Mouse (Mus musculus): Measurements from ENCODE around the gene Ercc2. TPM values are rescaled to one million over a fixed set of nuclear protein-coding genes. Genes with fewer than 3 reads are reported as not detected.
A peak's percentile ranks its signal among the peaks of the same experiment; 100 is the strongest.

Gene Ercc2
- 34.8 and 42.9 TPM in 2 replicates for total RNA-seq (2021)
- long read RNA-seq, transcript Ercc2-201 (23 exons, 3,578 nt), result major isoform, 21 of 36 reads
- long read RNA-seq, partial matches to known transcripts, result 9 of 36 reads
- long read RNA-seq, other reads (novel, unspliced or antisense), result 6 of 36 reads

DNA sequence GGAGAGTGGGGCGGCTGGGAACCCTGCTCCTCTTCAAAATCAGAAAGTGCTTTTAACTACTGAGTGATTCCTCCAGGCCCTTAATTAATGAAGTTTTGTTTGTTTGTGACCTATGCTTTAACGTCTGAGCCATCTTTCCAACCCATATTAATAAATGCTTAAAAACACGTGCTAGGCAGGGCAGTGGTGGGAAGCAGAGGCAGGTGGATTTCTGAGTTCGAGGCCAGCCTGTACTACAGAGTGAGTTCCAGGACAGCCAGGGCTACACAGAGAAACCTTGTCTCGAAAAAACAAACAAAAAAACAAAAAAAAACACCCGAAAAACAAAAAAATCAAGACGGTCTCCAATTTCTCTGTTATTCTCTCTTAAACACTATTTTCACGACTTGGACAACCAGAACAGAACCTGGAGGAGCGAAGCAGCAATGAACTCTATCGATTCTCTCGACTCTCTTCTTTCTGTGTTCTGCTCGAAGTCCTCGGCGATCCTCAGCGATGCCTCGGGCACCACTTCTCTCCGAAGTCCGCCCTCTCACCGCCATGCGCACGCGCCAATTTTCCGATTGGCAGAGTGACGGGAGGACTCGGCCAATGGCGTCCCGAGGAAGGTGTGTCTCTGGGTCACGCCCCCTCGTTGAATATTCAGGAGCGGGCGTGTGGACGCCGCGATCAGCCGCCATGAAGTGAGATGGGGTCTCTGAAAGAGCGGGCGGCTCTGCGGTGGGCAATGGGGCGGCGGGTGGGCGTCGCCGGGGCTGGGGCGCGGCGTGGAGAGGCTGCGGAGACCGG lies at the start of gene Ercc2:
Ercc2 (plus strand) TSS at position 634 of the 789 bp plus-strand sequence.
- peak; percentile 99 for DNase-seq

DNA sequence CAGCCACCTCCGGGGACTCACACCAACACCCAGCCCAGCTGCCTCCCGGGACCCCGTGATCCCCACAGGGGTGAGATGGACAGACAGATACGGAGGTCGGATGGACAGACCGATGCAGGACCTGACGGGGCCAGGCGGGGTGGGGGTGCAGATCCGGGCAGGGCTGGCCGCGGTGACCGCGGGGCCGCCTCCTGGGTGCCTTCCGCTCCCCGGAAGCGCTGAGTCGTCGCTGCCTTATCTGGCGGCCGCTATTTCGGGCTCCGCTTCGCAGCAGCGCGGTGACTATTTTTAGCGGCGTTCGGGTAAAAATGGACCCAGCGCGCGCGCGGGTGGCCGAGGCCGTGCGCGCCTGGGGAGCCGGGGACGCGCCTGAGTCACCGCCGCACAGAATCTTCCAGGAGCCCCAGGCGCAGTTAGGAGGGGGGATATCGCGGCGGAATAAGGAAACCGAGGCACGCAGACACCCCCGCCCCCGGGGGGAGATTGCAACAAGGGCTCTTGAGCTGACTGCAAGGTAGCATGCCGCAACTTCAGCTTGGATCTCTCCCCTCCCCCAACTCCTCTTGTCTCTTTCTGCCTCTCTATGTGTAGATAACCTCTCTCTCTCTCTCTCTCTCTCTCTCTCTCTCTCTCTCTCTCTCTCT lies 49.0 kb upstream of the Ercc2 start:
- peak; percentile 86 for DNase-seq

GRCm38 (mm10) chr7:19335583-19335982 lies 46.2 kb upstream of the Ercc2 start:
- DNase-seq, result no peak

- DNase-seq, result no peak
These were observed 44.7 kb upstream of the Ercc2 start for GRCm38 (mm10) chr7:19337122-19337521.

DNA sequence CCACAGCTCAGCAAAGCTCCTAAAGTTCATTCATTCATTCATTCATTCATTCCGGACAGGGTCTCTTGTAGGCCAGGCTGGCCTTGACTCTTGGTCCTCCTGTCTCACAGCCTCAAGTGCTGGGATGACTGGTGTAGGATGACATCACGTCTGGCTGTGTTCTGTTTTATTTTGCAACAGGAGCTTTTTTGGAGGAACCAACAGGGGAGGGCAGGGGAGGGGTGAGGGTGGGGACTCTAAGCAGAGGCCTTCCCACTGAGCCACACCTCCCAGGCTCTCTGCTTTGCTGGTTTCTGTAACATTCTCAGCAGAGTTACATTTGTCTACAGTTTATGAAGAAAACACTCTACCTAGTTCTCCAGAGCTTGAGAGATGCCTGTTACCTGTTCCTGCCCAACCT lies 43.8 kb upstream of the Ercc2 start:
- DNase-seq, result no peak

DNA sequence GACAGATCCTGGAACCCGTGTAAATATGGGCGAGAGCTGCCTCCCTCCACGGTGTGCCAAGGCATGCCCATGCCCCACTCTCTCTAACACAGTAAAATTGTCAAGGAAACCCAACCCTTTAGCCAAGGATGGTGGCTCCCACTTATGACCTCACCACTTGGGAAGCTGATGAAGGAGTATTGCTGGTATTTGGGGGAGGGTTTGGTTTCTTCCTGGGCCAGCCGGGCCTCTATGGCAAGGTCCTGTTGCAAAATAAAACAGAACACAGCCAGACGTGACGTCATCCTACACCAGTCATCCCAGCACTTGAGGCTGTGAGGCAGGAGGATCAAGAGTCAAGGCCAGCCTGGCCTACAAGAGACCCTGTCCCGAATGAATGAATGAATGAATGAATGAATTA lies 43.2 kb upstream of the Ercc2 start:
- DNase-seq, result no peak

GRCm38 (mm10) chr7:19341250-19341649 lies 40.6 kb upstream of the Ercc2 start:
- no peak for DNase-seq

DNA sequence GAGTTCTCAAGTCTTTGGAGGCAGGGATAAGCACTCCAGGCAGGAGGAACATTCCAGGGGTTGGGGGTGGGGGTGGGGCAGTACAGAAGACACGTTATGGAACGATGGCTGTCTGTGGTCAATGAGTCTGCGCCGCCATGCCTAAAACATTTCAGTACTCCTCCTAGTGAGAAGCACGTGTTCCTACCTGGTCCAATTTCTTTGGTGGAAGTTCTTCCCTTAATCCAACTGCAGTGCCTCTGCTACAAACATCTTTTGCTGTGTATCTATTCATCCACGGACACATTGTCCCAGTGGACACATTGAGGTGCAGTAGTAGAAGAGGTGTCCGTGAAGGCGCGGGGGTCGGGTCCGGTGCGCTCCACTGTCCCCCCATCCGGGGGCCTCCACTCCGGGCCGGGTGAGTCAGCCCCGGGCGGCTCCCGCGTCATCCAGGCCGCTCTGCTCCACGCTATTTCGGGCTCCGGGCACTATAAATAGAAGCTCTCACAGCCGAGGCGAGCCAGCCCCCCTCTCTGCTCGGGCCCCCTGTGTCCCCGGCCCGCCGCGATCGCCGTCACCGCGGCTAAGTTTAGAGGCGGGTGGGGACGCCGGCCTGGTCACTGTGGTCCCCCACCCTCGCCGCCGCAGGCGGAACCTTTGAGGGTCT lies 39.9 kb upstream of the Ercc2 start:
- DNase-seq, result no peak

DNA sequence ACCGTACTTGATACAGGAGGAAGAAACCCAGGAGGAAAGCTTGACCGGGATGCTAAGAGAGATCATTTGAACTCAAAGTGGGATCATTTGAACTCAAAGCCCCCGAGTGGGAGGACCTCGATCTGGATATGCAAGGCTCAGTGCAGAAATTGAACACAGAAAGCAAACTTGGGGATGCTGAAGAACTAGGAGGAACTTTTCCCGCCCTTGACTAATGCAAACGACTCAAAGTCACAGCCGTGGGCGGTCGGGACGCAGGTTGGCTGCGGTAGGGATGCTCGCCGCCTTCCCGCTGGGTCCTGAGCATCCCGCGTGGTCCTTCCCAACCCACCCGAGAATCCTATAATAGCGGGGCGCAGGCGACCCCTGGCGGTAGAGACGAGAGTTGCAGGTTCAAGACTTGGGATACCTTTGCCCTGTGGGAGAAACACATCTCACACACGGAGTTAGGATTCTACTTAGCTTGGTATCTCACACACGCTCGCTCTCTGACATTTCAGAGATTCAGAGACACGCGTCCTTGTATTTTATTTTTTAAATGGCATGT lies 39.3 kb upstream of the Ercc2 start:
- DNase-seq, result peak; percentile 83

GRCm38 (mm10) chr7:19343210-19343808 lies 38.5 kb upstream of the Ercc2 start:
- DNase-seq, result peak; percentile 75

GRCm38 (mm10) chr7:19344237-19344847 lies 37.5 kb upstream of the Ercc2 start, which contains the start of gene Ercc1:
TSS of gene Ercc1 (plus strand) at chr7:19344778.
- no peak for DNase-seq

GRCm38 (mm10) chr7:19344938-19345471 lies 36.8 kb upstream of the Ercc2 start:
- DNase-seq, result peak; percentile 92

DNA sequence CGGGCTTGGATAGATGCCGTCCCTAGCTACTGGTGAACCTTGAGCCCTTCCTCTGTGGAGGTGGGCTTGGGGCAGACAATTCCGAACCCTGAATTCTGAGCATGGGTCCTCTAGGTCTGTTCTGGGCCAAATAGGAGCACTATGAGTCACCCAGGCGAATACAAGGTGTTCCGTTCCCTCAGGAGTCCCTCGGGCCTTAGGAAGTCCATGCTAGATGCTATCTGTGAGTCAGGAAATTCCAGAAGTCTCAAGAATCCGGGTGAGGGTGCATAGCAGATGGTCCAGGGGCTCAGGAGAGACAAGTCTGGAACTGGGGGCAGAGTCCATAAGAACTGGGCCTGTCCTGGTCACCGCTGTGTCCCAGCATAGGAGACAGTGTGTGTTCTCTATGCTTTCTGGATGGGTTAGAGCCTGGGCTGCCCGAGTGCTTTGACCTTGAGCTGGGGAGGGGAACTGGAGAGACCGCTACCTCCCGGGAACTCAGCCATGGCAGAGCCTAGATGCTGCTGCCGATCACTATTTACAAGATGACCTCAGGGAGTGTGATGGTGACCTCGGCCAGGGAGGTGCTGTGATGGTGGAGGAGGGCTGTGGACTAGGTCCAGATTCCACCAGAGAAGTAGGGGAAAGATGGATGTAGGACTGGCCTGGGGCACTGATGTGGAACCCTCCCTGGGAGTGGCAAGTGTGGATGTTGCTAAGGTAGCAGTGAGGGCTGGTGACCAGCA lies 32.5 kb upstream of the Ercc2 start:
- DNase-seq, result no peak

- DNase-seq, result no peak
These were observed 31.6 kb upstream of the Ercc2 start for GRCm38 (mm10) chr7:19350221-19350620.

DNA sequence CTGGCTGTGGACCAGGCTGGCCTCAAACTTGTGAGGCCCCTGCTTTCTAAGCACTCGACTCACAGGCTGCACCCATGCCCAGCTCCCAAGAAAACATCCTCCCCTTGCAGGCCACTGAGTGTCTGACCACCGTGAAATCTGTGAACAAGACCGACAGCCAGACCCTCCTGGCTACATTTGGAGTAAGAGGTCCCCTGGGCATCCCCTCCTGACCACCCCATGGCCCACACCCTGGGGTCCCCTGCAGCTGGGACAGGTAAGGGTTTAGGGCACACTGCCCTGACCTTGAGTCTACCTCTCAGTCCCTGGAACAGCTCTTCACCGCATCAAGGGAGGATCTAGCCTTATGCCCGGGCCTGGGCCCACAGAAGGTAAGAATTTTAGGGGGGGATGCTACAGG lies 26.8 kb upstream of the Ercc2 start:
- DNase-seq, result no peak

- no peak for DNase-seq
These were observed 25.5 kb upstream of the Ercc2 start for GRCm38 (mm10) chr7:19356311-19356710.

GRCm38 (mm10) chr7:19357381-19358375 lies 24.1 kb upstream of the Ercc2 start:
- DNase-seq, result no peak

DNA sequence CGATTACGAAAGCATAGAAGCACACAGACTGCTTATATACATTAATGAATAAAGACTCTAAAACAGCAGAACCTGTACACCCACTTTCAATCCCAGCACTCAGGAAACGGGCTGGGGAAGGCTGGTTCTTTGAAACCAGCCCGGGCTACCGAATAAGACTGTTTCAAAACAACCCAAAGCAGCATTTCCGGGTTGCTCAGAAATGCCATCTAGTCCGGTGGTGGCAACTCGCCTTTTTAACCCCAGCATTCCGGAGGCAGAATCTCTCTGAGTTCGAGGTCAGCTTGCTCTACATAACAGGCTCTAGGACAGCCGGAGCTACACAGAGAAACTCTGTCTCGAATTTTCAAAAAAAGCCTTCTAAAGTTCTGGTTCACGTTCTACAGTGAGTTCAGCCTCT lies 23.2 kb upstream of the Ercc2 start:
- DNase-seq, result no peak

GRCm38 (mm10) chr7:19359299-19359891 lies 22.4 kb upstream of the Ercc2 start, which contains the start of the genes Cd3eap and Ppp1r13l:
TSS of gene Cd3eap (minus strand) at chr7:19359483.
TSS of gene Ppp1r13l (plus strand) at chr7:19359749.
- peak; percentile 87 for DNase-seq
